Mouse (Mus musculus): ENCODE measurements around the gene Gm28035. TPM values are rescaled to one million over a fixed set of nuclear protein-coding genes. Genes with fewer than 3 reads are reported as not detected.

The Gm28035 gene
- polyA plus RNA-seq, 1 experiment = not detected

- TF ChIP-seq CTCF (IDR thresholded peaks at IDR 0.05; ENCODE audit: insufficient read depth, low read depth, low read length) (no peak), POLR2A (IDR thresholded peaks at IDR 0.05; ENCODE audit: insufficient read depth, low read depth, low read length) (peak; percentile 49; the same call in 1 of the 2 replicates)
- Histone ChIP-seq H3K4me3 (ENCODE audit: insufficient read depth, low read depth, low read length) (peak within 1 kb of the TSS; percentile 82), H3K4me1 (ENCODE audit: control insufficient read depth, insufficient read depth, low read length) (peaks cover 12% of the 10 kb centered on the region), H3K27ac (ENCODE audit: insufficient read depth, low read depth, low read length) (peak within 1 kb of the TSS; percentile 52)
- WGBS = under 1% methylated on average over 44 of the region's 44 CpGs
These were observed 34.6 kb upstream of the Gm28035 start, which contains the start of gene Kyat1 for GRCm38 (mm10) chr2:30205629-30206357. Gene Kyat1 (minus strand): TSS chr2:30205847.

GRCm38 (mm10) chr2:30207401-30207800, 33.0 kb upstream of the Gm28035 start:
- 82% methylated on average over 4 of the region's 4 CpGs for WGBS
- TF ChIP-seq POLR2A (IDR thresholded peaks at IDR 0.05; ENCODE audit: insufficient read depth, low read depth, low read length) = no peak
- TF ChIP-seq CTCF (IDR thresholded peaks at IDR 0.05; ENCODE audit: insufficient read depth, low read depth, low read length) = no peak
- Histone ChIP-seq H3K4me3 (ENCODE audit: insufficient read depth, low read depth, low read length) (no peak overlapping the region), H3K27ac (ENCODE audit: insufficient read depth, low read depth, low read length) (no peak overlapping the region), H3K4me1 (ENCODE audit: control insufficient read depth, insufficient read depth, low read length) (peaks cover 12% of the 10 kb centered on the region)

GRCm38 (mm10) chr2:30207886-30208285, 32.5 kb upstream of the Gm28035 start:
- H3K27ac ChIP-seq (ENCODE audit: insufficient read depth, low read depth, low read length) = no peak overlapping the region
- TF ChIP-seq CTCF (IDR thresholded peaks at IDR 0.05; ENCODE audit: insufficient read depth, low read depth, low read length) = no peak
- no peak for TF ChIP-seq POLR2A (IDR thresholded peaks at IDR 0.05; ENCODE audit: insufficient read depth, low read depth, low read length)
- WGBS = 79% methylated on average over 5 of the region's 5 CpGs

GRCm38 (mm10) chr2:30211408-30212168, 28.8 kb upstream of the Gm28035 start:
- TF ChIP-seq CTCF (IDR thresholded peaks at IDR 0.05; ENCODE audit: insufficient read depth, low read depth, low read length) = no peak
- no peak for TF ChIP-seq POLR2A (IDR thresholded peaks at IDR 0.05; ENCODE audit: insufficient read depth, low read depth, low read length)
- 70% methylated on average over 6 of the region's 6 CpGs for WGBS
- Histone ChIP-seq H3K4me3 (ENCODE audit: insufficient read depth, low read depth, low read length) (no peak overlapping the region), H3K4me1 (ENCODE audit: control insufficient read depth, insufficient read depth, low read length) (peaks cover 2% of the 10 kb centered on the region), H3K27ac (ENCODE audit: insufficient read depth, low read depth, low read length) (no peak overlapping the region)

More at GRCm38 (mm10) chr2:30207886-30208285, 32.5 kb upstream of the Gm28035 start:
- Histone ChIP-seq H3K4me1 (ENCODE audit: control insufficient read depth, insufficient read depth, low read length) (peaks cover 12% of the 10 kb centered on the region), H3K4me3 (ENCODE audit: insufficient read depth, low read depth, low read length) (no peak overlapping the region)

GRCm38 (mm10) chr2:30212169-30212545, 28.2 kb upstream of the Gm28035 start:
- TF ChIP-seq POLR2A (IDR thresholded peaks at IDR 0.05; ENCODE audit: insufficient read depth, low read depth, low read length) (no peak), CTCF (IDR thresholded peaks at IDR 0.05; ENCODE audit: insufficient read depth, low read depth, low read length) (no peak)
- Histone ChIP-seq H3K27ac (ENCODE audit: insufficient read depth, low read depth, low read length) (no peak overlapping the region), H3K4me1 (ENCODE audit: control insufficient read depth, insufficient read depth, low read length) (no peaks in the 10 kb centered on the region), H3K4me3 (ENCODE audit: insufficient read depth, low read depth, low read length) (no peak overlapping the region)
- 78% methylated on average over 4 of the region's 4 CpGs for WGBS

GRCm38 (mm10) chr2:30212951-30213350, 27.4 kb upstream of the Gm28035 start:
- TF ChIP-seq CTCF (IDR thresholded peaks at IDR 0.05; ENCODE audit: insufficient read depth, low read depth, low read length) (no peak), POLR2A (IDR thresholded peaks at IDR 0.05; ENCODE audit: insufficient read depth, low read depth, low read length) (no peak)
- Histone ChIP-seq H3K4me1 (ENCODE audit: control insufficient read depth, insufficient read depth, low read length) (no peaks in the 10 kb centered on the region), H3K27ac (ENCODE audit: insufficient read depth, low read depth, low read length) (no peak overlapping the region), H3K4me3 (ENCODE audit: insufficient read depth, low read depth, low read length) (no peak overlapping the region)
- WGBS = 88% methylated on average over 1 of the region's 1 CpGs

GRCm38 (mm10) chr2:30214745-30215144, 25.6 kb upstream of the Gm28035 start:
- Histone ChIP-seq H3K27ac (ENCODE audit: insufficient read depth, low read depth, low read length) (no peak overlapping the region), H3K4me3 (ENCODE audit: insufficient read depth, low read depth, low read length) (no peak overlapping the region), H3K4me1 (ENCODE audit: control insufficient read depth, insufficient read depth, low read length) (no peaks in the 10 kb centered on the region)
- 85% methylated on average over 3 of the region's 3 CpGs for WGBS
- no peak for TF ChIP-seq POLR2A (IDR thresholded peaks at IDR 0.05; ENCODE audit: insufficient read depth, low read depth, low read length)
- no peak for TF ChIP-seq CTCF (IDR thresholded peaks at IDR 0.05; ENCODE audit: insufficient read depth, low read depth, low read length)

- H3K4me1 ChIP-seq (ENCODE audit: control insufficient read depth, insufficient read depth, low read length) = no peaks in the 10 kb centered on the region
- TF ChIP-seq CTCF (IDR thresholded peaks at IDR 0.05; ENCODE audit: insufficient read depth, low read depth, low read length) = no peak
- TF ChIP-seq POLR2A (IDR thresholded peaks at IDR 0.05; ENCODE audit: insufficient read depth, low read depth, low read length) = no peak
- H3K27ac ChIP-seq (ENCODE audit: insufficient read depth, low read depth, low read length) = no peak overlapping the region
- no peak overlapping the region for H3K4me3 ChIP-seq (ENCODE audit: insufficient read depth, low read depth, low read length)
- 84% methylated on average over 6 of the region's 6 CpGs for WGBS
These were observed 24.9 kb upstream of the Gm28035 start for GRCm38 (mm10) chr2:30215493-30215892.

- WGBS = 93% methylated on average over 5 of the region's 5 CpGs
- TF ChIP-seq CTCF (IDR thresholded peaks at IDR 0.05; ENCODE audit: insufficient read depth, low read depth, low read length) = no peak
- TF ChIP-seq POLR2A (IDR thresholded peaks at IDR 0.05; ENCODE audit: insufficient read depth, low read depth, low read length) = no peak
- no peak overlapping the region for H3K4me3 ChIP-seq (ENCODE audit: insufficient read depth, low read depth, low read length)
These were observed 24.1 kb upstream of the Gm28035 start for GRCm38 (mm10) chr2:30216293-30216692.

More at GRCm38 (mm10) chr2:30216293-30216692, 24.1 kb upstream of the Gm28035 start:
- Histone ChIP-seq H3K4me1 (ENCODE audit: control insufficient read depth, insufficient read depth, low read length) (no peaks in the 10 kb centered on the region), H3K27ac (ENCODE audit: insufficient read depth, low read depth, low read length) (no peak overlapping the region)

All from olfactory bulb, adult 2 months (tissue).